Mouse (Mus musculus) lung, adult 2 months (tissue): Measurements from ENCODE around the gene Fcgr4. TPM values are rescaled to one million over a fixed set of nuclear protein-coding genes. Genes with fewer than 3 reads are reported as not detected.
"Not testable (repeated sequence)": the region's sequence is repeated elsewhere in the genome, so short reads cannot be mapped to it uniquely, and the experiment has no call there.

ENCODE experiments used
- DNase-seq: peaks from one replicate; pipeline ENCODE4 v3.0.0; 2022
- H3K4me1 ChIP-seq: fragments of 200-500 bp; 2 replicates; pipeline ENCODE4 v1.6.1; 2011; ENCODE audit warnings: low read length; ENCODE audit not compliant: control insufficient read depth, insufficient read depth
- H3K4me3 ChIP-seq: fragments of 200-500 bp; replicated peaks from 2 replicates; pipeline ENCODE3; 2011; ENCODE audit warnings: low read depth, mild to moderate bottlenecking, control low read depth, low read length; ENCODE audit errors: extremely low read depth
- CTCF ChIP-seq: fragments of 200-500 bp; IDR thresholded peaks from 2 replicates; pipeline ENCODE4 v1.5.1; 2011; ENCODE audit warnings: mild to moderate bottlenecking, low read length, control low read depth; ENCODE audit not compliant: insufficient read depth
- POLR2A ChIP-seq: fragments of 200-500 bp; IDR thresholded peaks from 2 replicates; pipeline ENCODE4 v1.6.1; 2011; ENCODE audit warnings: low read depth, mild to moderate bottlenecking, control low read depth, low read length, borderline replicate concordance; ENCODE audit errors: extremely low read depth
- WGBS: fragments of 180-500 bp; shearing (Covaris S2); methylation state at CpG from one replicate; pipeline ENCODE4 v1.1.7; 2018; 5-methylcytosine and 5-hydroxymethylcytosine counted together
- polyA plus RNA-seq: library from polyadenylated mRNA; depleted of rRNA; stranded (reverse); fragments of >200 nt; gene quantifications from 2 replicates; pipeline ENCODE4 v1.2.3, GENCODE M21; 2012

Gene Fcgr4
- polyA plus RNA-seq, 1 experiment: 7.9 TPM

DNA sequence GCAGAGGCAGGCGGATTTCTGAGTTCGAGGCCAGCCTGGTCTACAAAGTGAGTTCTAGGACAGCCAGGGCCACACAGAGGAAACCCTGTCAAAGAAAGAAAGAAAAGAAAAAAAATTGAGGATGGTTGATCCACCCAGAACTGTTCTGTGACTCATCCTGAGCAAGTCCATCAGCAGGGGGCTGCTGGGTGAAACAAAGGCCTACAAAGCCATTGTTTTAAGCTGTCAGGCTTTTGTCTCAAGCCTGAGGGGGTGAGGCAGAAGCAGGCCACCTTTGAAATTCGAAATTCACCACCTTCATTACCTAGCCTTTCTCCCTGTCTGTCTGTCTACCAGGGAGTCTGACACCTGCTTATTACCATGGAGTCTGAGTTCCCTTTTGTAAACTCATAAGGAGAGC is 27.8 kb downstream of the Fcgr4 start:
- DNase-seq: no peak
- 80% methylated on average over 3 of the region's 3 CpGs for WGBS
- no peak for TF ChIP-seq CTCF
- TF ChIP-seq POLR2A: no peak

GRCm38 (mm10) chr1:171049263-171049662 is 30.5 kb downstream of the Fcgr4 start:
- TF ChIP-seq CTCF (no peak), POLR2A (no peak)
- no peak overlapping the region for H3K4me3 ChIP-seq
- no peak for DNase-seq
- no peaks in the 10 kb centered on the region for H3K4me1 ChIP-seq
- 71% methylated on average over 10 of the region's 10 CpGs for WGBS

More for the DNA sequence above, 27.8 kb downstream of the Fcgr4 start:
- Histone ChIP-seq H3K4me3 (no peak overlapping the region), H3K4me1 (no peaks in the 10 kb centered on the region)

DNA sequence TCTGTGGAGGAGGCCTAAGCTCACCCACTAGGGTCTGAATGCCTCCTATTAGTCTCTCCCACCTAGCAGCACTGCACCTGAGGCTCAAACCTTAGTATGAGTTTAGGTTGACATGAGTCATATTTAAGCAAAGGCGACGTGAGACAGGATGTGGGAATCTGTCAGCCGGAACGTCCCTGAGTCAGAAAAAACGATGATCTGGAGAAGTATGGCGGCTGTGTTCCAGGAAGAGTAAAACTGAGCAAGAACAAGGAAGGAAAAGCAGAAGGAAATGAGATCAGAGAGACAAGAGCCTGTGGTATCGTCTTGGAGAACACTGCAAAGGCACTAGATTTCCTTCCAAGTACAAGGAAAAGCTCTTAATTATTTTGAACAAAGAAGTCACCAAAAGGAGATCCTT is 32.1 kb downstream of the Fcgr4 start:
- WGBS: 51% methylated on average over 7 of the region's 7 CpGs

DNA sequence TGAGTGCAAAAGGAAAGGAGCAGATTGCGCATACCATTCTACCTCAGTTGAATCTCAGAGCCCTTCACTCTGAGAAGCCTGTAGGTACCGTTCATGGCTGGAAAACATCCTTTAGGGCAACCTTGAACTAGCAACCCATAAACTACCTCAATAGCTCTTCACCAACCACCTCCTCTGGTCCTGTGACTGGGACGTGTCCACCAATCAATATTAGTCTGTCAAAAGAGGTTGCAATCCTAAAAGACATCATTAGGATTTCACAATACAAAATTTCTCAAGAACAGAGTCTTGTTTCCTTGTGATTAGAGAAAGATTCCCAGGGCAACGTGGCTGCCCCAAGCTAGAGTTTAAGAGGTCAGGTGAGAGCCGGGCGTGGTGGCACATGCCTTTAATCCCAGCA is 34.6 kb downstream of the Fcgr4 start:
- 81% methylated on average over 6 of the region's 6 CpGs for WGBS
- TF ChIP-seq POLR2A (no peak), CTCF (no peak)
- Histone ChIP-seq H3K4me1 (no peaks in the 10 kb centered on the region), H3K4me3 (no peak overlapping the region)
- no peak for DNase-seq

More for the DNA sequence above, 32.1 kb downstream of the Fcgr4 start:
- Histone ChIP-seq H3K4me3 (no peak overlapping the region), H3K4me1 (no peaks in the 10 kb centered on the region)
- DNase-seq: no peak
- no peak for TF ChIP-seq CTCF
- no peak for TF ChIP-seq POLR2A

GRCm38 (mm10) chr1:171057253-171057652 is 38.5 kb downstream of the Fcgr4 start:
- no peak overlapping the region for H3K4me3 ChIP-seq
- H3K4me1 ChIP-seq: peaks cover 6% of the 10 kb centered on the region
- 63% methylated on average over 5 of the region's 5 CpGs for whole genome bisulfite sequencing
- TF ChIP-seq CTCF (no peak), POLR2A (no peak)
- no peak for DNase-seq

DNA sequence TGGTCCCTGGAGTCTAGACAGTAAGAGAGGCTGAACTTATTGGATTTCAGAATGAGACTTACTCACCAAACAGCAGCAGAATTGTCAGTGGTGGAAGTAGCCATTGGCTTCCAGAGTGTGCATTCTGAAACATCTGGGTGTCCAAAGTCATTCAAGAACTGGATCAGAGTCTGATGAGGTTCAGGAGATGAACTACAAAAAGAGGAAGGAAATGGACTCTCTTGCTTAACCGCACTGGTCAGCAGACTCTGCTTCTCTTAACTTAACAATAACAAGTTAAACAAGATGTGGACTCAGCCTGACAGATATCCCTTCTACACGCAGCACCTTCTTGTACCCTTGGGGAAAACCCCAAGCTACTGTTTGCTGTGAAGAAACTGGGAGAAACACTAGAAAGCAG is 40.5 kb downstream of the Fcgr4 start:
- DNase-seq: no peak
- TF ChIP-seq POLR2A: no peak
- TF ChIP-seq CTCF: no peak

DNA sequence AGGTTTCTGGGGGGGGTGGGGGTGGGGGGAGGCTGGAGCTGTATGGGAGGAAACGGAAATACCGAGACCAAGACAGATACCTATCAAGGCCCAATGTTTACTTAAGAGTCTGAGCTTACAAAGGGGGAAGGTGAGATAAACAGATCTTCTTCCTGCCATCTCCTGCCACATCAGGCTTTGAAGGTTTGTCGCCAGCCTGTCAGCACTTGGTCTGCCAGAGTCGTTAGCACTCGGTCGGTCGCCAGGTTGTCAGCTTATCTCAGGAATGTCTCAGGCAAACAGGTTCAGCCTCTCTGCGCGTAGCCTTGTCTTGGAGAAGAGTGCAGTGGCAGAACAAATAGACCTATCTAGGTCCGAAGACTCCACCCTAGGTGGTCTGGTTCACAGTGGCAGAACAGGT is 41.7 kb downstream of the Fcgr4 start:
- peaks cover 6% of the 10 kb centered on the region for H3K4me1 ChIP-seq
- DNase-seq: no peak
- TF ChIP-seq POLR2A (no peak), CTCF (no peak)
- H3K4me3 ChIP-seq: no peak overlapping the region
- 24% methylated on average over 10 of the region's 10 CpGs for WGBS

More for the DNA sequence above, 40.5 kb downstream of the Fcgr4 start:
- Histone ChIP-seq H3K4me1 (peaks cover 6% of the 10 kb centered on the region), H3K4me3 (peak overlapping the region; percentile 41)
- WGBS: 27% methylated on average over 2 of the region's 2 CpGs

DNA sequence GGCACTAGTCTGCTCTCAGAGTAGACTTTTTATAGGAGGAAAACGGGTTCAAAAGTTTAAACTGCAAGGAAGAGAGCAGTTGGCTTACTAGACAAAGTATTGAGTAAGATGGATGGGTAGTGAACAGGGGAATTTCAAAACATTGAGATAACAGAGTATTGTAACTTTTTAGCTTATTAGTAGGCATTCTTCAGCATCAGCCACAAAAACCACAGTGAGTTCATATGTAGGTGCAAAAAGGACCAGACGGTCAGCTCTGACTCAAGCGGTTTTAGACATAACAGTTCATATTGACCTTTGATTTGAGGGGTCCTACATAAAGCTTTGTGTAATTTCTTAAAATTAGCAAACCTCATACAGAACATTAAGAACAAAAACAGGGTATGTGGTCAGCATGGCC is 42.8 kb downstream of the Fcgr4 start:
- Histone ChIP-seq H3K4me1 (peaks cover 6% of the 10 kb centered on the region), H3K4me3 (no peak overlapping the region)
- TF ChIP-seq CTCF (no peak), POLR2A (no peak)
- WGBS: 73% methylated on average over 3 of the region's 3 CpGs
- DNase-seq: no peak

DNA sequence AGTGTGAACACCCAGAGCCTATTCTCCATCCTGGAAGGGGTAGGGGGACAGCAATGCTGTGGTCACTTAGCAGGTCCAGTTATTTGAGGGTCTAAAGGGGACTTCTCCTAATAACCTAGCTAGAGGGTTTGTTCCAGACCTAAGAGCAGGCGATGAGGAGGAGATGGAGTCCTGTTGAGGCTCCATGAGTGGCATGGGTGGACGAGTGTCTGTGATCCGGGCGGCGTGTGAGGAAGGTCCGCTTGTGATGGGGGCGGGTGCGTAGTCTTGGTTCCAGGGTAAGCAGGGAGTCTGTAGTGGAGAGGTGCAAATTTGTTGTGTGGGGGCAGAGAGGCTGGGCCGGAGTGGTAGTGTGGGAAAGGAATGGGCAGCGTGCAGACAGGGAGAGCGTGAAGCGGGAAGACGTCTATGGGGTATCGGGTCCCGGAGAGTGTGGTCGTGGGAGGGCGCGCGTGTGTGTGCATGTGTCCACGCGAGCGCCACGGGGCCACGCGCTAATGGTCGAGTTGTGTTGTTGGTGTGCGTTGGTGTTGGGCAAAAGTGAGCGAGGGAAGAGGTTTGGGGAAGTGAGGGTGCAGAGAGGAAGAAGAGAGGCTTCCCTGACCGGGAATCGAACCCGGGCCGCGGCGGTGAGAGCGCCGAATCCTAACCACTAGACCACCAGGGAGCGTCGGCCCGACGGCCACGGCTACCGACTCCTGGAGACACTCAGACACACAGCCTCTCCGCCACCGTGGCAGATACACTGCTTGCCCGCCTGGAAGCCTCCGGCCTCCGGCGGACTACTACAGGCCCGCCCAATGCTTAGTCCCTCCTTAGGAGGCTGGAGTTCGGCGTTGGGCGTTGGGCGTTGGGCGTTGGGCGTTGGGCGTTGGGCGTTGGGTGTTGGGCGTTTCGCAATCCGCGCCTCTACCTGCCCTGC is 45.1 kb downstream of the Fcgr4 start:
- WGBS: 10% methylated on average over 41 of the region's 61 CpGs
- peak; percentile 51 for DNase-seq
- H3K4me3 ChIP-seq, H3K4me1 ChIP-seq: not testable (repeated sequence)

DNA sequence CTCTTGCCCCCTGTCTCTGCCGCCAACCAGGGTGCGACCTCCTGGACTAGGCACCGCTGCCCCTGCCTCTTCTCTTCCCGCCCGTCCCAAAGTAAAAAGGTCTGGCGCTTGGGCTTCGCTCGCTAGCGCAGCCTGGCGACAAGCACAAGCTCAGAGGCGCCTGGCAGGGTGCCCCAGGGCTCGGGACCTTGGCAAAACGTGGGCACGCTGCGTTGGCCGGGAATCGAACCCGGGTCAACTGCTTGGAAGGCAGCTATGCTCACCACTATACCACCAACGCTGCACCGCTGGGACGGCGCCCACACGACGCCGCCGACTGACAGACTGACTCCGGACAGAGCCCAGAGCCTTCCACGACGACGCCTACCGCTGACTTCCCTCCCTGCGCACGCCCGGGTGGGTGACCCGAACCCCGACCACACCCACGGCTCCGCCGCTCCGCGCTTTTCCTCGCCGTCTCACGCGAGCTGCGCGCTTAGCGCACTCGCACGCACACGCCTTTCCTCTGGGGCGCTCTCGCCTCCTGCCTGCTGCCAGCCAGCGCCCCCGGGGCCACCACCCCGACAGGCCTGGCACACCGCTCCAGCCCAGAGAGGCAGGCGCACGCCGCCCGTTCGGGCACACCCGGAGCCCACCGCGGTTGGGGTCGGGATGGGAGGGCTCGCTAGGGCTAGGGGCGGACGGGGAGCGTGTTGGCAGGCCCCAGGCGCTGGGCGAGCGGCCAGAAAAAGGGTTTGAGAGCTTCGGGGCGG is 45.9 kb downstream of the Fcgr4 start, which contains the start of gene Fcgr3:
Gene Fcgr3, minus strand, starts transcription at position 445 of the 752 bp plus-strand sequence.
- 1% methylated on average over 43 of the region's 75 CpGs for WGBS
- not testable (repeated sequence) for H3K4me1 ChIP-seq, H3K4me3 ChIP-seq
- DNase-seq: peak; percentile 84

- H3K4me1 ChIP-seq, H3K4me3 ChIP-seq, DNase-seq: not testable (repeated sequence)
- WGBS: 2% methylated on average over 26 of the region's 35 CpGs
Observed at GRCm38 (mm10) chr1:171065243-171065587, 46.5 kb downstream of the Fcgr4 start.

- DNase-seq, H3K4me1 ChIP-seq, H3K4me3 ChIP-seq: not testable (repeated sequence)
- WGBS: 7% methylated on average over 32 of the region's 45 CpGs
Observed at GRCm38 (mm10) chr1:171065768-171066167, 47.0 kb downstream of the Fcgr4 start.

GRCm38 (mm10) chr1:171066583-171066982 is 47.9 kb downstream of the Fcgr4 start:
- not testable (repeated sequence) for H3K4me3 ChIP-seq, DNase-seq, H3K4me1 ChIP-seq
- WGBS: 11% methylated on average over 4 of the region's 10 CpGs

DNA sequence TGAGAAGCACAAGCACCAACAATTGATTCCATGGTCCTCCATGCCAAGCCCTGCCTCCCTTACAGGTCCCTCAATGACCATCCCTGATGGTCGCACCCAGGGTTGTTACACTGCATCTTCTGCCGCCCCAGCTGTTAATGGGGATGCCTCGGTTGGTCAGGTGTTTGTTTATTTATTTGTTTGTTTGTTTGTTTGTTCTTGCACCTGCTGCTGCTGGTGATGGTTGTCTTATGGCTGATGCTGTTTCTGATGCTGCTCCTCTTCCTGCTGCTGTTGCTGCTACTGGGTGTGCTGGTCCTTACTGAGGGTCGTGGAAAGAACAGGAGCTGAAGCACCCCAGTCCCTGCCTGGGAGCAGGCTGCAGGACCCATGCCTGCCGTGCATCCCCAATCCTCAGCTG is 49.2 kb downstream of the Fcgr4 start:
- H3K4me1 ChIP-seq, DNase-seq, H3K4me3 ChIP-seq: not testable (repeated sequence)
- WGBS: 44% methylated on average over 5 of the region's 5 CpGs
